Mouse (Mus musculus) erythroid progenitor cell, adult 5-6 weeks (primary cell): ENCODE results near the gene Rasal2. TPM values are rescaled to one million over a fixed set of nuclear protein-coding genes. Genes with fewer than 3 reads are reported as not detected.

Source experiments
- ATAC-seq: replicated peaks from 2 replicates; pipeline ENCODE4 v1.8.0; 2016; ENCODE audit warnings: moderate number of reproducible peaks, mild to moderate bottlenecking, moderate TSS enrichment, inconsistent platforms; ENCODE audit not compliant: poor library complexity, low FRiP score, severe bottlenecking
- total RNA-seq, 2 experiments: library from RNA; stranded (forward) in 1 of 2; stranded (reverse) in 1 of 2; fragments of 150-400 nt in 1 of 2; fragments of 186-747, 209-891 nt in 1 of 2; gene quantifications; 2 replicates each; pipeline versions ENCODE4 v1.2.3 to v1.2.4; 2015 to 2017; ENCODE audit warnings: low replicate concordance in 2 of 2

Rasal2 gene
- total RNA-seq, 2 experiments from 2014 or later = 0.76 TPM; not detected in 1

DNA sequence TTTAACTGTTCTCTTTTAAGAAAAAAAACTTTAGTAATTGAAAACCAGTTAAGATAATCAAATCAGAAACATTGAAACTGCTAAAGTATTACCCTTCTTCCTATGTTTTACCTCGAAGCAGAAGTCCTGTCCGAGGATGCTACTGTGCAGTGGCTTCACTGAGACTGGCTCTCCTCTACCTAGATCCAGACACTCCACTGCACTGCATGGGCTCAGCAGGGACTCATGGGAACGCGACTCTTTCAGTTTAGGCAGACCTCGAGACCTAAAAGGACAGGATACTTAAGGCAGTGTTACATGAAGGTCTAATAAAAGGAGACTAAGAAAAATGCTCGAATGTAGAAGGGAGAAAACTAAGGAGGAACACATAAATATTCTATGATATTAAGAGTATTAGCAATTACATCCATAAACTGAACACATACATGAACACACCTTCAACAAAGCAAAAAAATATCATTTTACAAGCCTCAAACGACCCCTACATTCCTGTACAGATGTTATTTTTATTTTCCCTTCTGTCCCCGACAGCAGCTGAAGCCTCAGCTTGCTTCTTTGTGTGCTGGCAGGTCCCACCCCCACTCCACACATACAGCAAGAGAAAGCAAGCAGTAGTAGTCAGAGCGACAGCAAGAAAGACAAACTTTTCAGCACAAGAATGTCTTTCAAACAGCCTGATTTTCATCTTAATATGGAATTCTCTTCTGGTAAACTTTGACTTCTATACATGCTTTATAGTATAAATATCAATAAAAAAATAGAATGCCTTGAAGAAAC, 233.2 kb downstream of the Rasal2 start:
- ATAC-seq = no peak

DNA sequence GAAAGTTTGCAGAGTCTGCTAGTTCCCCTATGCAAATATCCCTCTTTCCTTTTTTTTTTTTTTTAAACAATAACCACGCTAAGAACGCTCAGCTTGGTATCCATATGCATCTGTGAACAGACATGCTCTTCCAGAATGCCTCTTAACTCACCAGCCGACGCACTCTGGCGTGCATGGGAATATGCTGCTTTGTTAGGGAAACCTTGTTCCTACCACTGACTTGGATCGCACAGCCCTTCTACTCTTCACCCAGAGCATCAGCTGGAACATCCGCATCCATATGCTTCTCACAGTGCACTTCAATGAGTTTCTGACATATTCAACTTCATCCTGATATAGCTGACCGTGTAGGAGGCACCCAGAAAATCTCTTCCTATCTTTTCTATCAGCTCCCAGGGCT, 243.1 kb downstream of the Rasal2 start:
- no peak for ATAC-seq

DNA sequence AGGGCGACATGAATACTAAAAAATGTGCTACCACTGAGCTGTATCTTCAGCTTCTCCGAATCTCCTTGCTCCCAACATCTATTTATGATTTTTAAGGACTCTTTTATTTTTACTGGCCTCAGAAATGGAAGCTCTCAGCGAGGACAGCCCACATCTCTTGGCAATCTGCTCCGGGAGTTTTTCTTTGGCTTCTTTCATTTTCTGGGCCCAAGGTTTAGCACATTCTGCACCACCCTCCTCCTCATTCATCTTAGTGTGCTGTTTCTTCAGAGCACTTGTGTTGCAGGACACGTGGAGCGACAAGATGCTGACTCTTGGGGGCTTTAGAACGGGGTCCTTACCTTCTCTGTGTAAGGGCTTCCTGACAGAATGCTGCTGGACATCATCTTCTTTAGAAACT, 243.5 kb downstream of the Rasal2 start:
- no peak for ATAC-seq

DNA sequence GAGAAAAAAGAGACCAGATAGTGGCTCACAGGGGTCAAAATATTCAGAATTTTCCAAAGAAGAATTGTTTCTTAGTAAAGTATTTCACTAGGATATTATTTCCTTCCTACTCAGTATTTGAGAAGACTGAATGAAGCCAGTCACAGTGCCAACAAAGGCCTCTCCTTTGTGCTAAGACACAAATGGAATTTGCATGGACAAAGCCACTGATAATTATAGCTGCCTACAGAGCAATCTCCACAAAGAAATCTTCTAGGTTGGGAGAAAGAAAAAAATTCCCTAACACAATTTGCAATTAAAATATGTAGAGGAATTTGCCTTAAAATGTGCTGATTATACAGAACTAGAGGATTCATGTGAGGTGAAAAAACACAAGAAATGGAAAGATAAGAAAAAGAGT, 258.6 kb downstream of the Rasal2 start:
- no peak for ATAC-seq

DNA sequence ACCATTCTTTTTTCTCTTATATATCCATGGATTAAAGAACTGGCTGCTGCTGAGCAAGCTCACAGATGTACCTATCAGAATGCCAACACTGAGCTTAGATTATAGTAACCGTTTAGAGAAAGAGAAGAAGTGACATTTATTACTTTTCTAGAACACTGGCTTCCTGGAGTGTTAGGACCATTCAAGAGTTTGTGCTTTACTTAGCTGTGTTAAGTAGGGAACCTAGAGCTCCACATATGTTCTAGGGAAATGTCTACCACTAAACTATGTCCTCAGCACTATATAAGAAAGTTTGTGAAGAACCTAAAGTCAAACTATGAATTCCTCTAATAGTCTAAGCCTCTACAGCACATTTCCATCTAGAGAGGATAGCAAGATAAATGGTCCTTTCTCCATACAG, 262.3 kb downstream of the Rasal2 start:
- ATAC-seq = no peak

DNA sequence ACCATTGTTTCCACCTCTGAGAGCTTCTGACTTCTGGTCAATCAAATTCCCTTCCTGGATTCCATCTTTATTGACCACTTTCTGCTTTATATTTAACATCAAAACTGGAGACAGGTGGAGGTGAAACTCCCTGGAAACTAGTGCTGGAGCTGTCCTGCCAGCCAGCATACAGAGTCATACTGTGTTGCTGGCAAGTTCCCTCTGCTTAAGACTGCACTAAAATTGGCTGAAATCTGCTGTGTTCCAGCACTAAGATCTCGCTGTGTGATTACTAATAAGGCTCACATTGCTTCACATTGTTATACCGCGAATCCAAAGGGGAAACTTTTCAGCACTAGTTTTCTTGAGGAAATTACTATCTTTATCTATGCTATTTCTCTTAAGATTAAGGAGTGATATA, 267.8 kb downstream of the Rasal2 start:
- ATAC-seq = no peak

DNA sequence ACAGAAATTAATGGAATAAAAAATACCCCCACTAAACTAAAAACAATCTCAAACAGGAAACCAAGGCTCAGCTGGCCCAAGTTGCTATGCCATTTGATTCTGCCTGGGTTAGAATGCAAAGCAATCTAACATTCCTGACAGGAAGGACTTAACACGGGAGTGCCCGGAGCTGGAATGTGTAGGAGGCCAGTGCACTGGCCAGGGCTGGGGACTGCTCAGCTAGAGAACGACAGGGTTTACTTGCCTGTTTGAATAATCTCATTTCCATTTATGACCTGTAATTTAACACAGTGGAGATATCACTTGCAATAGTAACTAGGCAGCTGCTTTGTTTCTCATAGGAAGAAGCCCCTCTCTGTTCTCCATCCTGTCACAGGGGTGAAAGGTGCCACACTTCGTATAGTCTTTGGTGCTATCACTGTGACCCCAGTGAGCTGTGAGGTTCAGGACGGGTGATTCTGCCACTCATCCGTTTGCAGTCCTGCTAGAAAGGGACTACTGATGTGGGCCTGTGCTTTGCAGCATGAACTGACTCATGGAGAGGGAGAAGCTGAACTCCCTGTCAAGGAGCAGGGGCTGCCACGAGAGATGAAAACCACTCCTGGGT, 269.0 kb downstream of the Rasal2 start:
- no peak for ATAC-seq

DNA sequence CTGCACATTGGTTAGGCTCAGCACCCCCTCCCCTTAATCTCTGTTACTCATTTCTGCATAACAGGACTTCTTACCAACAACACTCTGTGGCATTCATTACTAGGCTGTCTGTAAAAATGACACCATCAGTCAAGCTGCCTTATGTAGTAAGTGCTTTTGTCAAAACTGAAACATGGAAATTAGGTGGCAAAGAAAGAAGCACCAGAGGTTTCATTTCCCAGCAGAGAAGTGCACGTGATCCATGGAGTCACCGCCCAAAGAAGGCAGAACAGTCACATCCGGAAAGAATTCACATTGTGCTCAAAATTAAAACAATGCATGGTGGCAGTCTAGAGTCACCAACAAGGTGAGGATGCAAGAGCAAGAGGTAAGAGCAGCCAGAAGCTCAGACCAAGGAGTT, 271.4 kb downstream of the Rasal2 start:
- ATAC-seq = no peak

DNA sequence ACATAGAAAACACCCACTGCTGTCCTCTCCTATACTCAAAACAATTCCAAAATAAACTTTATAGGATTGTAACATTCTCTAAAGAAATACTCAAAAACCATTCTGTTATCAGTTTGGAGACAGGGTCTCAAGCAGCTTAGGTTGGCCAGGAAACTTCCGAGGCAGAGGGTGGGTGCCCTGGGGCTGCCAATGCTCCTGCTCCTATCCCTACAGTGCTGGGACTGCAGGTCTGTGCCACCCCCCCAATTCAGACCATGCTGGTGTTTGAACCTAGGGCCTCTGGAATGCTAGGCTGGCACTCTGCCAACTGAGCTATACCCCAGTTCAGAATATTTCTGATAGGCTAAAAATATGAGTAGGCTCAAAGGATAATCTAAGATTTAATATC, 274.5 kb downstream of the Rasal2 start:
- ATAC-seq = no peak

DNA sequence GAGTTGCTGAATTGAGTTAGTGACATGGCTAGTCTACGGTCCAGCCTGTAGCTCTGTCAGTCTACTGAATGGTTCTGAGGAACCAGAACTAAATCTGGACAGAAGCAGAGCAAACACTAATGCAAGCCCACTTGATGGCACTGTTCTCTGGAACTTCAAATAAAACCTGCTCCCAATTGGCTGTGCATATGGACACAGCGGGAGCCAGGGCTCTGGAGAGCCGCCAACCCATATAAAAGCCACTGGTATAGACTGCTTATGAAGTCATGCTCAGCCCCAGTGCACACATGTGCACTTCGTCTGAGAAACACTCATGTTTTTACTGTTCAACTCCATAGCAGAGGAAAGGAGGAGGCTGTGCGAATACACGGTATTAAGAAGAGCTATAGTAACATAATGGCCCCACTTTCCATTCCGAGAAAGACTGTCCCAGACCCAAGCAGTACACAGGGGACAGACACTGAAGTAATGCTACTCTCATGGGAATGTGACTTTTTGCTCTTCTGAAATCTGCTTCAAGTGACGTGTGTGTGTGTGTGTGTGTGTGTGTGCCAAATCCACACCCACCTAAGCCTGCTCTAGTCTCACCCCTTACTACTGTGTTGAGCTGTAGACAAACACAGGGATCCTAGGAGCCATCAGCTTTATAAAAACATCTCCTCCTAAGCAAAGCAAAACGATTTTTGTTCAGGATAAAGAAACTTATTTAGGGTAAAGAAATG, 275.1 kb downstream of the Rasal2 start:
- no peak for ATAC-seq

DNA sequence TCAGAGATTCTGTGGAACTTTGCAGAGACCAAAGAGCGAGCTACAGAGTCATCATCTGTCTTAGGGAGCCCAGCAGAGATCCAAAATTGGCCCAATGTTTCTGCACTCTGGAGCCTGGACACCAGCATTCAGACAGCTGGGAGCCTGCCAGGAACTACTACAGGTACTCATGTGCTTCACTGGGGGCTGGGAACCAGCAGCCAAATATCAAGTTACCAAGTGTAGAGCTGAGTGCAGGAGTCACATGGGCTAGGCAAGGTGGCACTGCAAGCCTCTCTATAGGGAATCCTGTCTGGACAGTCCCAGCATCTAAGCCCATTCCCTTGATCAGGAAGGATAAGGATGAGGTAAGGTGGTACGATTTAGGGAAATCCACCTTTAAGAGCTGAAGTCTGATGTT, 284.2 kb downstream of the Rasal2 start:
- no peak for ATAC-seq

DNA sequence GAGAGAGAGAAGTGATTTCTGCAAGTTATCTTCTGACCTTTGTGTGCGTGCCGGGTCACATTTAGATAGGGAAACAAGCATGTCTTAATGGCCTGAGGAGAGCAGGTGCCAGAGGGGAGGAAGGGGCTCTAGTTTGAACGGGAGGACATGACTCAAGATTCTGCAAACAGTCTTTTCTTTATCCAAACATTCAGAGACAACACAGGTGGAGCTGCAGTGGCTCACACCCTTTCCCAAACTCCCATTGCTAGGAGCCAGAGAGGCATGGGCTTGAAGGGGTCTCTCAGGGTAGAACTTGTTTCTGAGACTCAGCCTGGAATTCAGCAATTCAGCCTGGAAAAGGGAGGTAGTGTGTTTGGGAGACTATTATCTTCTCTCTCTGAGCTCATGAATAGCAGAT, 288.6 kb downstream of the Rasal2 start:
- ATAC-seq = no peak

DNA sequence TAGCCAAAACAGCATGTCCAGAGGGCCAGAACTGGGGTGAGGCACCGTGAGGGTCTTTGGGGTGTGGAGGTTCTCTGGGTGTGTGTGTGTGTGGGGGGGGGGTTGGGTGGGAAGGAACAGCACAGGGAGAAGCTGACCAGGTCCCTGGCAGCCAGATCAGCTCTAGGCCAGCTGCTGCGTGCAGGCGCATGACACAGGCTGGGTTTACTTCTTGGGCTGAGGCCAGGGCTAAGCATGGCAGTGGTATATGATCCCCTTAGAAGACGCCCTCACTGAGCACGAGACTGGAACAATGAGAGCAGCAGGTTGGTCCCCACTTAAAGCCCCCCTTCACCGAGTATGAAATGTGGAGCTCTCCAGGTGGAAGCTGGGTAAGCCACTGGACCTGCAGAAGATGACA, 293.2 kb downstream of the Rasal2 start:
- ATAC-seq = no peak

DNA sequence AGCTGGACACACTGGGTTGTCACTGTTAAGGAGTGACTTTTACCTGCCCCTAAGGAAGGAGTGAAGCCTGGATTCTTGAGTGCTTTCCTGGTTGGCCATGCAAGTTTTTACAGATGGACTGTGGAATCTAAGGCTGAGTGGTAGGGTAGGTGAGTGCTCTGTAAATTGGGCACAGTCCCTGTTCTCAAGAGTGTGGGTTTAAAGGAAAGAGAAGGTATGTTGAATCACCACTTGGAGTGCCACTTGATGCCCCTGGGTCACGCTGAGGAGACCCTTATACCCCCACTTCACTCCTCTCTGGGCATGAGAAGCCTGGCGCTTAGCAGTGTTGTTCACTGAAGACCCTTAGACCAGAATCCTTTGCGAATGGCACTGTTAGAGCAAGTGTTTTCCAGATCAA, 295.0 kb downstream of the Rasal2 start:
- ATAC-seq = no peak

DNA sequence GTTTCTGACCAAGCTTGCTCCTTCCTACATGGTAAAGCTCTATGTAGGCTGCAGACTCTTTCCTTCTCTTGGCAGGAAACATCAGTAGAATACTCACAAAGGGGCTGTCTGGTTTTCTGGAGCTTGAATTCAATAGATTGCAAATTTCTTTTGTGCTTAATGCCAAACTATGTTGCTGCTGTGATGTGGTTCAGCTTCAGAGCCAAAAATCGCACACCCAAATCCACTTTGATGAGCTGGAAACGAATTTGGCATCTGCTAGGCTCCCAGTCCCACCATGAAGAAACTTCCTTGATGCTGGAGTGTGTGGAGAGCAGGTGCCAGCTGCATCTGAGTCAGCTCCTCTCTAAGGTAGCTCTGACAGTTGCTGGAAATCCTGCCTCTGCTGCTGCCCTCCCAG, 297.9 kb downstream of the Rasal2 start:
- ATAC-seq = no peak

DNA sequence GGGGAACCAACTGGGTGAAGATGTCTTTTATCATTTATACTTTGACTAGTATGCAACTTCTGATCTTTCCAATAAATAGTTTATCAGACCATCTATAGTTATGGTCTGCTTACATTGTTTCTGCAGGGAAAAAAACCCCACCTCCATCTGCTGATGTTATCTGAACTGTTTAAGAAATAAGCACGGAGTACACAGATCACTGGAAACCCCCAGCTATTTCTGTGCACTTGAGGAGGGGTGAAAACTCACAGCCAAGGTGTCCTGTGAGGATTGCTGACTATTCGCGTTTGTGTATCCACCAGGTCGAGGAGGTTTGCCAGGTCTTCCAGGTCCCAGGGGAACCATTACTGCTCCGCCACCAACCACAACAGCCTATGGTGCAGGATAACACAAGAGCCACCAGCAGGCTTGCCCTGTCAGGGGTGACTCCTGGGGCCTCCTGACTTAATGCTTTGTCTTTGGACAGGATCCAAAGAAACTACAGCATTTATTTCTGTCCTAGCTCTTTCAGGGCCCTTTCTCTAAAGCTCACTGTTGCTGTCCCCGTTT, 302.0 kb downstream of the Rasal2 start:
- ATAC-seq = no peak

DNA sequence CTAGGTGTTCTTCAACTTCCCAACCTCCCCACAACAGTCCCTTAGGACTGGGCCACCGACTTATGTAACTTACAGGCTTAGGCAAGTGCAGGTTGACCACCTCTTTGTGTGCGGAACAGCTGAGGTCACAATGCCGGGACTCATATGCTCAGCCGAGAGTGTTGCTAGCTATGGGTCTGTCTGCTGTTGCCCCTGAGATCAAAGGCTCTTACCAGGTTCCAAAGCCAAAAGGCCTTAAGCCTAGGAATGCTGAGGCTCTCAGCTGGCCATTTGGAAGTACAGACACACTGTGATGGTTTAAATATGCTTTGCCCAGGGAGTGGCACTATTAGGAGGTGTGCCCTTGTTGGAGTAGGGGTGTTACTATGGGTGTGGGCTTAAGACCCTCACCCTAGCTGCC, 303.8 kb downstream of the Rasal2 start, which contains the start of gene Tex35:
Gene Tex35 (minus strand): TSS at position 101 of the 400 bp plus-strand sequence.
- ATAC-seq = no peak

DNA sequence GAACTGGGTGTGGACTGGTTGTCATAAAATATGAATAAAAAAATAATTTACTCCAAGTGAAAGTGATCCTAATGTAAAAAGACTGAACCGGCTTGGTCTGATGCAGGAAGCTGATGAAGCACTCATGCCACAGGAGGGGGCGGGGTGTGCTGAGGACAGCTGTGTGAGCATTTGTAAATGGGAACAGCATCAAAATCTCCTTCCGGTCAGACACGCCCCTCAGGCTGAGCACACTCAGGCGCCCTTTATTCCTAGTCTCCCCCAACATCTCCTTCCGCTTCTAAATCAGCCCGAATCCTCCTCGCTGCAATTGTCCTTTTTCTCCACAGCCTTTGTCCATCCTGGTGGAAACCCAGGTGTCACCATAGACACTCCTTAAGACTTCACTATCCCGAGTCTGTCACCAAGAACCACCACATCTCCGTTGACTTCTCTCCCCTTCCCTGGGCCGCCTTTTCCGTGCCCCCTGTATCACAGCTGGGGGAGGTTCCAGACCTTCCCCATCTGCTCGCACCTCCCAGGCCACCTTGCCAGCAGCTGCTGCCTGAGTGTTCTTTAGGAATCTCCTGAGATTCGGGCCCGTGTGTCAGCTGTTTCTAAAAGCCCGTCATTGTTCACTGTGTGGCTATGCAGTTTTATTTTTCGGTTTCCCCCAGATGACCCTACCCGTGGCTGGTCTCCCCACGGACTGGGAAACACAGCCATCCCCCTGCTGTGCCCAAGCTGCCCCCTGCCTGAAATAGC, 311.1 kb downstream of the Rasal2 start:
- no peak for ATAC-seq

DNA sequence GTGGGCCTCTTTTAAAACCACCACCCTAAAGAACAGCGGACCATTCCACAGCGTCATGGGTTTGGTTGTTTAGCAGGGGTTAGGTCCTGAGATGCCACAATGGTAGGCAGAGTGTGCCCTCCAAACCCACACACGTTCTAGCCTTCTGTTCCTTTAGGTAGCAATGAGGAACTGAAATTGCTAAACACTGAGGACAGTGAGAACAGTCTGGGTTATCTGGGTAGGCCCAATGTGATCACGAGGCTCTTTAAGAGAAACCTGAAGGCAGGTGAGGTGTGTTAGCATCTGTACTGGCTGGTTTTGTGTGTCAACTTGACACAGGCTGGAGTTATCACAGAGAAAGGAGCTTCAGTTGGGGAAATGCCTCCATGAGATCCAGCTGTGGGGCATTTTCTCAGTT, 316.9 kb downstream of the Rasal2 start:
- ATAC-seq = no peak

DNA sequence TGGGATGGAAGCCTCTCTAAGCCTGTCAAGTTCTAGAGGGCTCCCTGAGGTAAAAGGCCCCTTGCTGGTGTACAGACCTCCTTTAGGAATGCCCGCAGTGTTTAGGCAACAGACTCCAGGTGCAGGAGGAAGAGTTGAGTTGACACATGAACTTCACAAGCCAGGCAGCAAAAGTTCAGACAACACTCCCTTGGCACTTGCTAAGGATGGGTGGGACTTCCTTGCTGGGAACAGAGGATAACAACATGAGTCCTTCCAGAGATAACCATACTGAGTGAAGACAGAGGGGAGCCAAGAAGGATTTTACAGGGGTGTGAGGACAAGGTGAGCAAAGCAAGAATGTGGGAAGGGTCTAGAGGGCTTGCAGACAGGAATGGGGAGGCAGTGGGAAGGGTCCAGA, 319.8 kb downstream of the Rasal2 start:
- no peak for ATAC-seq
